Mouse (Mus musculus) cerebellum, adult 2 months (tissue): ENCODE measurements around the gene Olfr666. TPM values are rescaled to one million over a fixed set of nuclear protein-coding genes. Genes with fewer than 3 reads are reported as not detected.
"Not testable (repeated sequence)": the region's sequence is repeated elsewhere in the genome, so short reads cannot be mapped to it uniquely, and the experiment has no call there.

ENCODE experiments used
- DNase-seq, 2 experiments: peaks; one replicate each; pipeline ENCODE4 v3.0.0; 2021
- H3K27ac ChIP-seq: fragments of 200-500 bp; 2 replicates; pipeline ENCODE4 v1.5.1; 2012; ENCODE audit warnings: low read length, control low read depth, inconsistent platforms; ENCODE audit not compliant: insufficient read depth
- H3K27me3 ChIP-seq: fragments of 200-500 bp; 2 replicates; pipeline ENCODE4 v1.6.1; 2012; ENCODE audit warnings: inconsistent platforms, mild to moderate bottlenecking, low read length, moderate library complexity; ENCODE audit not compliant: control insufficient read depth, insufficient read depth
- H3K4me1 ChIP-seq: fragments of 200-500 bp; 2 replicates; pipeline ENCODE4 v1.6.1; 2011; ENCODE audit warnings: low read length; ENCODE audit not compliant: control insufficient read depth, insufficient read depth
- H3K4me3 ChIP-seq: fragments of 200-500 bp; replicated peaks from 2 replicates; pipeline ENCODE3; 2011; ENCODE audit warnings: mild to moderate bottlenecking, low read depth, low read length, control low read depth; ENCODE audit not compliant: insufficient read depth
- CTCF ChIP-seq: fragments of 200-500 bp; IDR thresholded peaks from 2 replicates; pipeline ENCODE4 v1.5.1; 2011; ENCODE audit warnings: low read depth, mild to moderate bottlenecking, control low read depth, low read length, moderate library complexity, borderline replicate concordance; ENCODE audit not compliant: insufficient read depth
- POLR2A ChIP-seq: fragments of 200-500 bp; IDR thresholded peaks from 2 replicates; pipeline ENCODE4 v1.6.1; 2011; ENCODE audit warnings: low read length, control low read depth, borderline replicate concordance; ENCODE audit not compliant: insufficient read depth
- WGBS: fragments of 180-500 bp; shearing (Covaris S2); methylation state at CpG from one replicate; pipeline ENCODE4 v1.1.7; 2018; 5-methylcytosine and 5-hydroxymethylcytosine counted together
- polyA plus RNA-seq: library from polyadenylated mRNA; depleted of rRNA; stranded (reverse); fragments of >200 nt; gene quantifications from 2 replicates; pipeline ENCODE4 v1.2.3, GENCODE M21; 2012; rRNA removed

Olfr666 gene
- polyA plus RNA-seq = not detected in 2 replicates

DNA sequence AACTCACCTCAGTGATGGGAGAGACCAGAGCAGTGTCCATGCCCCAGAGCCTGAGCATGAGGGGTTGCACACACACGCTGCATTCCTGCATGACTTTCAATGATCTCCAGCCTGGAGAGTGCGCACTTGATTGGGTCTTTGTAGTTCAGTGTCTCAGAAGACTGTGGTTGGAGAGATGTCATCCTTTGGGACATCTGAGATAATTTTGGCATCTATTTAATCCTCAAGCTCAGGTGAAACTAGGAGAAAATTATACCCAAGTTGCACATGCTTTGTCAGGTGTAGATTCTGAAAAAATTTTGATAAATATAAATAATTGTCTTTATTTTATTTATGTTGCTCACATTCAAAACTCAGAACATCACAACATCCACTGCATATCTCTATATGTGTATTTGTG is at the start of gene Olfr666:
TSS of gene Olfr666 (minus strand) at position 101 of the 400 bp plus-strand sequence.
- no peaks in the 10 kb centered on the region for H3K4me1 ChIP-seq
- WGBS = 82% methylated on average over 2 of the region's 2 CpGs
- H3K4me3 ChIP-seq = no peak within 1 kb of the TSS
- TF ChIP-seq CTCF (no peak), POLR2A (no peak)
- H3K27me3 ChIP-seq = no peaks in the 10 kb centered on the region
- H3K27ac ChIP-seq = no peak within 1 kb of the TSS
- DNase-seq = no peak

DNA sequence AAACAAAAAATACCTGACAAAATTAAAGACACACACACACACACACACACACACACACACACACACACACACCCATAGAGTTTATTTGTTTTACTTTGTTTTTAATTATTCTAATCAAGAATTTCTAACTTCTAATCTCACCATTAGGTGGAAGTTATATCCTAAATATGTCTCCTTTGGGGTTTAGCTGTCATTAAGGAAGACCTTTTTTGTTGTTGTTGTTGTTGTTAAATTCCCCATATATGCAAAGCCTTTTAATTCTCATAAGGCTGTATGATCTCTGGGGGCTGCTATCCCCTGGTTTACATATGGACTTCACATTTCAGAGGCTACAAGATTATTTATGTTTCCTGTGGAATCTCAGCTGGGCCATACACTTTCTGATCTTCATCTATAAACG is 38.2 kb upstream of the Olfr666 start, which contains the start of gene Olfr669:
TSS of gene Olfr669 (plus strand) at position 301 of the 400 bp plus-strand sequence.
- no peaks in the 10 kb centered on the region for H3K27me3 ChIP-seq
- 91% methylated on average over 1 of the region's 1 CpGs for WGBS
- TF ChIP-seq POLR2A = no peak
- TF ChIP-seq CTCF = no peak
- no peak for DNase-seq
- no peaks in the 10 kb centered on the region for H3K4me1 ChIP-seq
- H3K27ac ChIP-seq = no peak within 1 kb of the TSS
- no peak within 1 kb of the TSS for H3K4me3 ChIP-seq

DNA sequence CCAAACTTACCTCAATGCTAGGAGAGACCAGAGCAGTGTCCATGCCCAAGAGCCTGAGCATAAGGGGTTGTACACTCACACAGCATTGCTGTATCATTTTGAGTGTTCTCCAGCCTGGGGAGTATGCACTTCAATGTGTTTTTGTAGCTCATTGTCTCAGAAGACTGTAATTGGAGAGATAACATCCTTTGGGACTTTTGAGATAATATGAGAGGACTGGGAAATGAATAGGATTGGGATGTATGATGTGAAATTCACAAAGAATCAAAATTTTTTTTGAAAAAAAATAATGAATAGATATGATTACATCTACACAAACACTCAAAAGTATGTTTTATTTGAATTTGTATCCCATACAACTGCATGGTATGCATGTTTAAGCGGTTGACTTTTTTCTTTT is 32.2 kb upstream of the Olfr666 start, which contains the start of gene Olfr668:
TSS of gene Olfr668 (minus strand) at position 101 of the 400 bp plus-strand sequence.
- no peak within 1 kb of the TSS for H3K27ac ChIP-seq
- WGBS = 73% methylated on average over 1 of the region's 1 CpGs
- no peaks in the 10 kb centered on the region for H3K4me1 ChIP-seq
- no peak within 1 kb of the TSS for H3K4me3 ChIP-seq
- no peak for DNase-seq
- H3K27me3 ChIP-seq = no peaks in the 10 kb centered on the region
- TF ChIP-seq CTCF (no peak), POLR2A (no peak)

DNA sequence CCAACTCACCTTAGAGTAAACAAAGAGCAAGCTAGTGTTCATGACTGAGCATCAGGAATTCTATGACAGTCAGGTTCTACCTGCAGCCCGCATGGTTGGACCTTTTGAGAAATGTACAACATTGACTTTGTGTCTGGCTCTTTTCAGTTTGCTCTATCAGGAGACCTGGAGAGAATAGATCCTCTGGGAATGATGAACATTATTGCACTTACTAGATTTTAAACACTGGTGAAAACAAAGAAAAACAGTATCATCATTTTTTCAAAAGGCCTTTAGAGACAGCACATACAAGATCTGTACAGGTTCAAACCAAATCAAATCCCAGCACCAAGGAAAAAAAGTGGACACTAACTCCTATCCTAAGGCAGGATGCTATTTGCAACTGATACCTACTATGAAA is 25.6 kb upstream of the Olfr666 start, which contains the start of gene Olfr667:
TSS of gene Olfr667 (minus strand) at position 101 of the 400 bp plus-strand sequence.
- no peak for TF ChIP-seq POLR2A
- WGBS = 76% methylated on average over 1 of the region's 1 CpGs
- no peak within 1 kb of the TSS for H3K27ac ChIP-seq
- no peak within 1 kb of the TSS for H3K4me3 ChIP-seq
- no peaks in the 10 kb centered on the region for H3K4me1 ChIP-seq
- H3K27me3 ChIP-seq = no peaks in the 10 kb centered on the region
- DNase-seq = no peak

GRCm38 (mm10) chr7:104877731-104878130 is 18.0 kb downstream of the Olfr666 start, which contains the start of gene Olfr665:
TSS of gene Olfr665 (plus strand) at chr7:104878031.
- Histone ChIP-seq H3K4me3 (no peak within 1 kb of the TSS), H3K27me3 (no peaks in the 10 kb centered on the region), H3K27ac (no peak within 1 kb of the TSS), H3K4me1 (no peaks in the 10 kb centered on the region)
- TF ChIP-seq POLR2A (no peak), CTCF (no peak)
- no peak for DNase-seq
- 29% methylated on average over 1 of the region's 1 CpGs for WGBS

DNA sequence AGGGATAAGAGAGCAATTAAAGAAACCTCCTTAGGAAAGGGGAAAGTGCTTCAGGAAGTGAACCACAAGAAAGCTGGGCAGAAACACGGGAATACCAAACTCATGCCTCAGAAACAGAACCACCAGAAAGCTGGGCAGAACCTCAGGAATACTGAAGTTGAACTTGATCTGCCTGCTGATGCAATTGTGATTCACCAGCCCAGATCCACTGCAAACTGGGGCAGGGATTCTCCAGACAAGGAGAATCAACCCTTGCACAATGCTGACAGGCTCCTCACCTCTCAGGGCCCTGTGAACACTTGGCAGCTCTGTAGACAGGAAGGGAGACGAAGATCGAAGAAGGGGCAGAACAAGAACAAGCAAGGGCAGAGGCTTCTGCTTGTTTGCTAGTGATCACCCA is 34.4 kb downstream of the Olfr666 start:
- 80% methylated on average over 3 of the region's 3 CpGs for WGBS
- TF ChIP-seq POLR2A (no peak), CTCF (no peak)
- H3K27me3 ChIP-seq = no peaks in the 10 kb centered on the region
- no peak overlapping the region for H3K27ac ChIP-seq
- no peak for DNase-seq
- no peak overlapping the region for H3K4me3 ChIP-seq
- no peaks in the 10 kb centered on the region for H3K4me1 ChIP-seq

- WGBS = 49% methylated on average over 1 of the region's 1 CpGs
- no peaks in the 10 kb centered on the region for H3K4me1 ChIP-seq
- TF ChIP-seq CTCF = no peak
- TF ChIP-seq POLR2A = no peak
Measured at GRCm38 (mm10) chr7:104857683-104858082, 38.1 kb downstream of the Olfr666 start.

GRCm38 (mm10) chr7:104856709-104857108 is 39.0 kb downstream of the Olfr666 start, which contains the start of gene Usp17la:
TSS of gene Usp17la (plus strand) at chr7:104857009.
- not testable (repeated sequence) for H3K27me3 ChIP-seq, DNase-seq
- WGBS = 67% methylated on average over 2 of the region's 2 CpGs

More at GRCm38 (mm10) chr7:104857683-104858082, 38.1 kb downstream of the Olfr666 start:
- H3K4me3 ChIP-seq = no peak overlapping the region
- DNase-seq = no peak
- H3K27me3 ChIP-seq = no peaks in the 10 kb centered on the region
- H3K27ac ChIP-seq = no peak overlapping the region

DNA sequence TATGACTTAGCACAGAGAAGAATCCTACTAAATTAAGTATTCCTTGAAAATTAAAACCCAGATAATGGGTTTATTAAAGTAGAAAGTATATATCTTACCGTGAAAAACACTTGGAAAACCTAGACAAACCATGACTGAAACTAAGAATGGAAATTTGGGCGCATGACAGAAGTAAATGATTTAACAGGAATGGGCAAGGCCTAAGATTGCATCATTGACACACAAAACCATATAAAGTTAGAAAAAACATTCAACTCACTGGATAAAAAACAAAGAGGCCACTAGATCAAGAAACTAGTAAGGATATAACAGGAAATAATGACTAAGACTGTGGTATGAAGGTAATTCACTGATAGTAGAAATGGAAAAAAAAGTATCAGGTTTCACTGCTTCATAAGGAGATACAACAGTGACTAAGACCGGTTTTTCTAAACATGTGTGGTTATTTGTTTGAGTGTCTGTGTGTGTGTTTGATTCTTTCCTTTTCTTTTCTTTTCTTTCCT is 40.5 kb downstream of the Olfr666 start:
- H3K4me3 ChIP-seq = no peak overlapping the region
- H3K4me1 ChIP-seq = no peaks in the 10 kb centered on the region
- no peaks in the 10 kb centered on the region for H3K27me3 ChIP-seq
- H3K27ac ChIP-seq = no peak overlapping the region
- TF ChIP-seq POLR2A = no peak
- no peak for TF ChIP-seq CTCF
- DNase-seq = no peak
- WGBS = 73% methylated on average over 3 of the region's 3 CpGs

More at GRCm38 (mm10) chr7:104856709-104857108, 39.0 kb downstream of the Olfr666 start, which contains the start of gene Usp17la:
- H3K27ac ChIP-seq, H3K4me3 ChIP-seq, H3K4me1 ChIP-seq: not testable (repeated sequence)

- DNase-seq, H3K27me3 ChIP-seq, H3K27ac ChIP-seq, H3K4me3 ChIP-seq, H3K4me1 ChIP-seq: not testable (repeated sequence)
- 71% methylated on average over 2 of the region's 2 CpGs for WGBS
Measured at GRCm38 (mm10) chr7:104851546-104851945, 44.2 kb downstream of the Olfr666 start.
